Mouse (Mus musculus): ENCODE measurements around the gene Sec23a.

DNA sequence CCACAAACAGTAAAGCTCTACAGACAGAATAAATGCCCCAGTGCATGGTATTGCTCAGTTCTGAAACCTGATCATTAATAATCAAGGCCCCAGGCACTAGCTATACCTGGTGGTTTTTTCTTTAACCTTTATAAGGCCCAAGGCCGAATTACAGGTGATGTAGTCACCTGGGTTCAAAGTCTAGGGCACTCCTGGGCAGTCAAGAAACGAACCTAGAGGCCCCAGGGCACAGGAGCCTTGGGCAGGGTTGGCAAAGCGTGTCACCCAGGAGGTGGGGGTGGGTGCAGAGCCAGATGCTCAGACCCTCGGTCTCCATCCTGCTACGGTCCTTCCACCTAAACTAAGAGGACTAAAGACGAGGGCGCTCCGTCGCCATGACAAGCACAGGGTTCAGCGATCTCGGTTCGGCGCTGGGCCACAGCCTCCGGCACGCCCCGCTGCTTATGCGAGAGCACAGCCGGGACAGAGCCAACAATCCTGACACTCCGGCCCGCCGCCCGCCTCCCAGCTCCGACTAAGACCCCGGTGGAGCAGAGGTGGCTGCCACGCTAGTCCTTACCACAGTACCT is 458 bp downstream of the Sec23a start:
- TF ChIP-seq CTCF (IDR thresholded peaks at IDR 0.05) (no peak), POLR2A (IDR thresholded peaks at IDR 0.05; ENCODE audit: insufficient read depth, low read depth, low read length) (no peak)

Measured in heart, adult 2 months (tissue).